Mouse (Mus musculus): Measurements from ENCODE around the gene Spop.

DNA sequence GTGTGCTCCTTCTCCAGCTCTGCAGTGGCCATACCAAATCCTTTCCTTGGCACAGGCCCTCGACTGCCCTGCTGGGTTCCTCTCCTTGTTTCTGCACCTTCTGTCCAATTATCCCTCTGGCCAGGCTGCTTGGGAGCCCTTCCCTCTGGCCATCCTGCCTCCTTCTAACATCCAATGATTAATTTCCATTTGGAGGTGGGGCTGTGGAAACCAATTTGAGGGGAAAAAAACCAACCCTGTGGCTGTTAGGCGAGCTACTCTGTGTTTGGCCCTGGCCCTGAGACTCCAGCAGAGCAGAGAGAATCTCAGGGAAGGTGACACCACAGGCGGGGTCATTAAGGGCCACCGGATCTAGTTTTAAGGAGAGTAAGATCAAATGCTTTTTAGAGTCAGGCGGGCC, 11.7 kb upstream of the Spop start:
- TF ChIP-seq POLR2A (IDR thresholded peaks at IDR 0.05; ENCODE audit: control insufficient read depth, low read depth, low read length) (no peak), CTCF (IDR thresholded peaks at IDR 0.05; ENCODE audit: control insufficient read depth, insufficient read depth, insufficient replicate concordance, low read depth, low read length) (no peak)
